Mouse (Mus musculus) cortical plate, adult 2 months (tissue): Measurements from ENCODE around the gene Zfhx3.
"Not testable (repeated sequence)": the region's sequence is repeated elsewhere in the genome, so short reads cannot be mapped to it uniquely, and the experiment has no call there.

Experiments used
- CTCF ChIP-seq: fragments of 200-500 bp; IDR thresholded peaks from 2 replicates; pipeline ENCODE4 v1.5.1; 2011; ENCODE audit warnings: mild to moderate bottlenecking, control low read depth, low read length; ENCODE audit not compliant: insufficient read depth; ENCODE audit errors: extremely low read depth
- POLR2A ChIP-seq: fragments of 200-500 bp; IDR thresholded peaks from 2 replicates; pipeline ENCODE4 v1.6.1; 2011; ENCODE audit warnings: mild to moderate bottlenecking, low read length, control low read depth; ENCODE audit not compliant: insufficient read depth; ENCODE audit errors: extremely low read depth

DNA sequence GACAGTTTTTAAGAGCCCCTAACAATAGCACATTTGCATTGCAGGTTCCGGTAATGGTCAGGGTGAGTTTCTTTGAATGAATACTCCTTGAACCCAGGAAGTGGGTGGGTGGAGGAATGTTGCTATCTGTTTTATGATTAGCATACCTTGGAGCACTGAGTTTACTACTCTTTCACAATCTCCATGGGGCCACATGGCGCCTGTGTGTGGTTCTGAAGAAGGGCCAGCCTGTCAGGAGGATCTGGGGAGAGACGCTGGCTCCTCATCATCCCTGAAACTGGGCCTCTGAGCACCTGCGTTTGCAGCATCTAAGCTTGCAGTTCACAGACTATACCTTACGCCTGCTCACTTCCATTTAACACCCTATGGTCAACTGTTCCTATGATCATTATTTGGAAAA, 4.2 kb upstream of the Zfhx3 start:
- not testable (repeated sequence) for TF ChIP-seq CTCF, POLR2A
